9 mouse cellular contexts compared by ENCODE assay signal in genomic region chr9:106372431-106373412, GRCm38 (mm10). TPM values are rescaled to one million over a fixed set of nuclear protein-coding genes. Genes with fewer than 3 reads are reported as not detected.
A peak's percentile ranks its signal among the peaks of the same experiment; 100 is the strongest.
DNase-seq lines count a peak whose midpoint lies in the region; ATAC-seq and TF ChIP-seq lines count a peak whose summit lies in the region.
"Had no signal": no experiment of that assay in that cellular context is flagged by ENCODE, and none has a peak within 500 bp of the region (broad histone marks: within the 10 kb centered on the region; RNA-seq: fewer than 3 reads in every experiment).

No protein-coding gene starts in this region.

- intact Hi-C loops in gastrocnemius, postnatal 14 days (cut with DNase I; ENCODE audit: low total_unique reads), result no loop called here

- no peak overlapping the region for H3K9ac ChIP-seq in kidney, embryonic 15.5 days
- no peak overlapping the region for H3K9ac ChIP-seq in intestine, embryonic 14.5 days (ENCODE audit: low read length)
- H3K9ac ChIP-seq in neural tube, embryonic 13.5 days, result peak overlapping the region; percentile 90; the same call in 1 of the 2 replicates

- WGBS in kidney, embryonic 15.5 days, result 85% methylated on average over 11 of the region's 11 CpGs
- WGBS in intestine, embryonic 14.5 days, result 87% methylated on average over 11 of the region's 11 CpGs
- 92% methylated on average over 11 of the region's 11 CpGs for WGBS in neural tube, embryonic 13.5 days

- ATAC-seq in kidney, embryonic 15.5 days (replicated peaks; ENCODE audit: low FRiP score), result no peak
- ATAC-seq in intestine, embryonic 14.5 days (replicated peaks; ENCODE audit: low FRiP score, low TSS enrichment, low read depth), result no peak
- ATAC-seq in neural tube, embryonic 13.5 days (ENCODE audit: low read depth), result no peak

- no peaks in the 10 kb centered on the region for H3K27me3 ChIP-seq in kidney, embryonic 15.5 days
- H3K27me3 ChIP-seq in intestine, embryonic 14.5 days (replicated peaks; ENCODE audit: control insufficient read depth, insufficient read depth, low read length), result no peaks in the 10 kb centered on the region
- no peaks in the 10 kb centered on the region for H3K27me3 ChIP-seq in neural tube, embryonic 13.5 days
- H3K27me3 ChIP-seq: Patski had no signal

- H3K4me3 ChIP-seq in kidney, embryonic 15.5 days (replicated peaks), result peak overlapping the region; percentile 98; the same call in 1 of the 2 replicates
- H3K4me3 ChIP-seq in bone marrow macrophage, adult 2 months (ENCODE audit: insufficient read depth, low read length), result peak overlapping the region; percentile 49
- H3K4me3 ChIP-seq in intestine, embryonic 14.5 days (ENCODE audit: low read depth, low read length), result no peak overlapping the region
- no peak overlapping the region for H3K4me3 ChIP-seq in neural tube, embryonic 13.5 days

- peak overlapping the region; percentile 99 for H3K27ac ChIP-seq in kidney, embryonic 15.5 days
- H3K27ac ChIP-seq in bone marrow macrophage, adult 2 months (ENCODE audit: insufficient read depth, low read depth, low read length), result peak overlapping the region; percentile 60
- no peak overlapping the region for H3K27ac ChIP-seq in intestine, embryonic 14.5 days (ENCODE audit: low read depth)
- H3K27ac ChIP-seq in neural tube, embryonic 13.5 days (replicated peaks), result no peak overlapping the region

- peaks cover 49% of the 10 kb centered on the region for H3K4me1 ChIP-seq in kidney, embryonic 15.5 days
- H3K4me1 ChIP-seq in bone marrow macrophage, adult 2 months (ENCODE audit: control insufficient read depth, insufficient read depth, low read length), result peaks cover 26% of the 10 kb centered on the region
- H3K4me1 ChIP-seq in intestine, embryonic 14.5 days (replicated peaks; ENCODE audit: control insufficient read depth, insufficient read depth, low read length), result peaks cover 26% of the 10 kb centered on the region
- peaks cover 49% of the 10 kb centered on the region for H3K4me1 ChIP-seq in neural tube, embryonic 13.5 days (replicated peaks)

- no peak for TF ChIP-seq POLR2A in bone marrow macrophage, adult 2 months (IDR thresholded peaks at IDR 0.05; ENCODE audit: borderline replicate concordance, low read depth, low read length)

- no peak for TF ChIP-seq CTCF in bone marrow macrophage, adult 2 months (IDR thresholded peaks at IDR 0.05; ENCODE audit: low read depth, low read length)

- H3K36me3 ChIP-seq in kidney, embryonic 15.5 days, result peaks cover 54% of the 10 kb centered on the region
- peaks cover 49% of the 10 kb centered on the region for H3K36me3 ChIP-seq in intestine, embryonic 14.5 days (ENCODE audit: control insufficient read depth, insufficient read depth, low read length)
- peaks cover 54% of the 10 kb centered on the region for H3K36me3 ChIP-seq in neural tube, embryonic 13.5 days

- DNase-seq in kidney, postnatal 14 days, result no peak
- no peak for DNase-seq in intestine, embryonic 14.5 days (ENCODE audit: low spot score)
- no peak for DNase-seq in gastrocnemius, postnatal 14 days
- no peak for DNase-seq in urinary bladder, adult 18-20 months (ENCODE audit: low spot score in 2 of 2)
- DNase-seq in cerebellum, adult 9-10 months, result no peak

- H3K4me2 ChIP-seq in kidney, embryonic 15.5 days, result peak overlapping the region; percentile 98
- H3K4me2 ChIP-seq in intestine, embryonic 14.5 days (ENCODE audit: low read length), result peak overlapping the region; percentile 73
- peak overlapping the region; percentile 96 for H3K4me2 ChIP-seq in neural tube, embryonic 13.5 days

- no peaks in the 10 kb centered on the region for H3K9me3 ChIP-seq in kidney, embryonic 15.5 days (replicated peaks)
- H3K9me3 ChIP-seq in intestine, embryonic 14.5 days (ENCODE audit: control insufficient read depth, low read length), result no peaks in the 10 kb centered on the region
- no peaks in the 10 kb centered on the region for H3K9me3 ChIP-seq in neural tube, embryonic 13.5 days

RNA-seq across cellular contexts. Expression of gene Dusp7, which starts 4.3 kb away (rescaled TPM):
- polyA plus RNA-seq in kidney, embryonic 15.5 days (2015; fragmentation: Nextera tagmentation; extraction: Ambion mirVana), result 15.6 and 17.7 TPM in 2 replicates
- polyA plus RNA-seq in bone marrow macrophage, adult 2 months (2012; ENCODE audit: insufficient read depth, insufficient read length, missing spikeins), result 122 and 129 TPM in 2 replicates
- 16.5 and 19.8 TPM in 2 replicates for polyA plus RNA-seq in intestine, embryonic 14.5 days (2014; fragmentation: Nextera tagmentation; extraction: Ambion mirVana)
- polyA plus RNA-seq in neural tube, embryonic 13.5 days (2015; fragmentation: Nextera tagmentation; extraction: Ambion mirVana), result 12.3 and 13.1 TPM in 2 replicates
- total RNA-seq in gastrocnemius, postnatal 14 days (2021), result 10 to 100 TPM; 13.9 to 17.6 TPM

RNA-seq across cellular contexts. Expression of gene Rpl29, which starts 56.5 kb away (rescaled TPM):
- polyA plus RNA-seq in kidney, embryonic 15.5 days (2015; fragmentation: Nextera tagmentation; extraction: Ambion mirVana), result 1,077 and 1,119 TPM in 2 replicates
- polyA plus RNA-seq in bone marrow macrophage, adult 2 months (2012; ENCODE audit: insufficient read depth, insufficient read length, missing spikeins), result 299 and 319 TPM in 2 replicates
- polyA plus RNA-seq in intestine, embryonic 14.5 days (2014; fragmentation: Nextera tagmentation; extraction: Ambion mirVana), result 1,252 and 1,315 TPM in 2 replicates
- 576 and 729 TPM in 2 replicates for polyA plus RNA-seq in neural tube, embryonic 13.5 days (2015; fragmentation: Nextera tagmentation; extraction: Ambion mirVana)
- total RNA-seq in gastrocnemius, postnatal 14 days (2021), result 100 to 1,000 TPM; 350 to 424 TPM

Comparison
In these comparisons a context has a peak if more than half of its experiments do, and no peak if none do; other contexts are left out.
1. H3K27ac ChIP-seq: peak in kidney, embryonic 15.5 days (single experiment) and bone marrow macrophage, adult 2 months (single experiment); none in intestine, embryonic 14.5 days (single experiment) and neural tube, embryonic 13.5 days (single experiment).
2. H3K4me3 ChIP-seq: peak in kidney, embryonic 15.5 days (single experiment) and bone marrow macrophage, adult 2 months (single experiment); none in intestine, embryonic 14.5 days (single experiment) and neural tube, embryonic 13.5 days (single experiment).
3. Peak in every context shown above with its lines, with median percentiles within 50 percentile points of each other: H3K4me2 ChIP-seq.